ENCODE assay signal across 15 mouse cellular contexts in the genomic region with DNA sequence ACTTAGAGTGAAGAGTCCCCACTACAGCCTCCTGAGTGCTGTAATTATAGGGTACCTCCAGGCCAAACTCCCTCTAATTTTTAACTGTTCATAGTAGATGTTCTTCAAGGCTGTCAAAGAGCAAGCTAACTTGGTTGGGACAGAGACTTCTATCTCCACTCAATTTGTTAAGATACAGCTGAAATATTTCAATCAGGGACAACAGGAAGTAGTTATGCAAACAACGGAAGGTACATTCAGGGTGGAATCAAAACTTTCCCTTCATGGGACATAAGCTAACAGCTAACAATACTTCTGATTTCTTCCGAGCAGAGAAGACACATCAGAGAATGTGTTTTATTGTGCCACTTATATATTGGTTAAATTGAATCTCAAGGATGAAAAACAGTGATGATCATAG.
"Had no signal": no experiment of that assay in that cellular context is flagged by ENCODE, and none has a peak within 500 bp of the region (broad histone marks: within the 10 kb centered on the region; RNA-seq: fewer than 3 reads in every experiment).

No protein-coding gene starts in this region.

- H3K4me1 ChIP-seq: midbrain, embryonic 13.5 days had no signal

- H3K9me3 ChIP-seq: liver, embryonic 13.5 days; megakaryocyte, embryonic 14.5 days; midbrain, embryonic 10.5 days; midbrain, embryonic 13.5 days had no signal

- DNase-seq: kidney, adult 18-20 months; kidney, adult 9 months; kidney, postnatal 14 days; kidney, postnatal 4 days; layer of hippocampus, postnatal 36 days; liver, embryonic 13.5 days; lung, embryonic 14.5 days; thymus, adult 2 months; thymus, postnatal 14 days; thymus, postnatal 4 days had no signal

- H3K27me3 ChIP-seq: liver, embryonic 13.5 days; megakaryocyte, embryonic 14.5 days; midbrain, embryonic 13.5 days had no signal

- H3K9ac ChIP-seq: liver, embryonic 13.5 days; lung, embryonic 14.5 days; midbrain, embryonic 13.5 days had no signal

- H3K4me2 ChIP-seq: liver, embryonic 13.5 days; lung, embryonic 14.5 days; midbrain, embryonic 13.5 days had no signal

- H3K4me3 ChIP-seq: left cerebral cortex, adult 2 months; liver, embryonic 13.5 days; megakaryocyte, embryonic 14.5 days; midbrain, embryonic 10.5 days; midbrain, embryonic 13.5 days had no signal

- H3K27ac ChIP-seq: left cerebral cortex, adult 2 months; liver, embryonic 13.5 days; midbrain, embryonic 10.5 days; midbrain, embryonic 13.5 days had no signal

- ATAC-seq: intestine, embryonic 16.5 days; midbrain, embryonic 13.5 days had no signal

- H3K36me3 ChIP-seq: liver, embryonic 13.5 days; midbrain, embryonic 10.5 days; midbrain, embryonic 13.5 days had no signal
